Mouse (Mus musculus) naive thymus-derived CD4-positive, alpha-beta T cell, adult 2 months (primary cell): ENCODE measurements around the gene Taf1b.
A peak's percentile ranks its signal among the peaks of the same experiment; 100 is the strongest.
"Not testable (repeated sequence)": the region's sequence is repeated elsewhere in the genome, so short reads cannot be mapped to it uniquely, and the experiment has no call there.

Experiments
- DNase-seq: peaks from one replicate; pipeline ENCODE4 v3.0.0-alpha.2; 2011; ENCODE audit warnings: low read depth

Gene Taf1b

GRCm38 (mm10) chr12:24498150-24498840, at the start of gene Taf1b:
Gene Taf1b (plus strand): TSS chr12:24498359.
- peak; percentile 94 for DNase-seq

DNA sequence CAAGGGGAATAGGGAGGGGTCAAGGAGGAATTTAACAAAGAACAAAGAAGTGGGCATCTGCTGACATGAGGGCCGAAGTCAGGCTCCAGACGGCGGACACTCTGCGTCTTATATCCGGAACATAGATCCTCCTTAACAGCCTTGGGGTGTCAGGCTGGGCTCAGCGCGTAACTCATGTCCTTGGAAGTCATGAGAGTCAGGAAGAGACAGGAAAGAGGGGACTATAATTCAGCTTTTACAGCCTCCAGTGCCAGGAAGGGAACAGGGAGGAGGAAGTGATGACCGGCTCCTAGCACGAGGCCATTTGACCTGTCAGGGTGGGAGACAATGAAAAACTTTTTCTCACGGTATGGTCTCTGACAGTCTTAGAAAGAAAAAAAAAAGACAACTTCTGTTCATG, 37.8 kb upstream of the Taf1b start:
- DNase-seq: no peak

DNA sequence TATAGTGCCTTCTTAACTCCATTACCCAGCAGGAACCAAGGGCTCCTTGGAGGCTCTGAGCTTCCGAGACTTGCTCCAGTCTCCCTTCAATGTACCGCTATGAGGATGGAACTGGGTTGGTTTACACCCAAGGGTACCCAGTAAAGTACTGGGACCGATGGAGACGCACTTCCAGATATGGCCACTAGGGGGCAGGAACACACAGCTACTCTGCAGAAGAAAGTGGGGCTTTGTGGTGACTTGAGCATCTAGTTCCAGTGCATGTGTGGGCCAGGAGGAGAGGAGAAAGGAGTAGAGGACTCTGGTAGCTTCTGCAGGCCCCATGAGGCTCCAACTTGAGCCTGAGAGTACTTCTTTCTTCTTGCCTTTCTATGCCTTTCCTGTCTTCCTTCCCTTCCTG, 36.0 kb upstream of the Taf1b start:
- DNase-seq: peak; percentile 37

DNA sequence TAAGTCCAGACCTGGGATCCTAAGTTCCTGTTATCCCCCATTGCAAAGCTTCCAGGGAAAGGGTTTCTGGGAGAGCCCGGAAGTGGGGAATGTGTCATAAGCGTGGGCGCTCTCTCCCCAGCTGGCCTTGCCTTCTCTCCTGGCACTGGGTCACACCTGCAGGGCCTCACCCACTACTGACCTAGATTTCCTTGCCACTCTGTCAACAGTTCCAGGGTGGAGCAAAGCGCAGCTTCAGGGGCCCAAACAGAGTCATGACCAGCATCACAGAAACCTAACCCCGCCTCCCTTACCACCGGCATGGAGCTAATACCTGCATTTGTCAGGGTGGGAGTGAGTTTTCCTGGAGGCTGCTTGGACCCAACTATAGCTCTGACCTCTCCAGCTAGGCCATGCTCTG, 34.7 kb upstream of the Taf1b start:
- not testable (repeated sequence) for DNase-seq

GRCm38 (mm10) chr12:24468966-24469365, 29.2 kb upstream of the Taf1b start:
- DNase-seq: no peak

GRCm38 (mm10) chr12:24470943-24471342, 27.2 kb upstream of the Taf1b start:
- peak; percentile 76 for DNase-seq

GRCm38 (mm10) chr12:24473221-24473620, 24.9 kb upstream of the Taf1b start:
- no peak for DNase-seq

DNA sequence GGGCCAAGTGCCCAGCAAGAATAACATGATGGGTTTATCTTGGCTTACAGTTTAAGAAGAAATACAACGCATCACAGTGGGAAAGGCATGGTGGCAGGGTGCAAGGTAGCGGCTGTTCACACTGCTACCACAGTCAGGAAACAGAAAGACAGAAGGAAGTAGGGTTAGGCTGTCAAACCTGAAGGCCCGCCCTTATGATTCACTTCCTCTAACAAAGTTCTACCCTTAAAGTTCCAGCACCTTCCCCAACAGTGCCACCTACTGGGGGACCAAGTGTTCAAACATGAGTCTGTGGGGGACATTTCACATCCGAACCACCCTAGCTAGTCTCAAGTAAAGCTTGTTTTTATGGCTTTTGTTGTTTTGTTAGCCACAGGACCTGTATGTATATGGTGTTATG, 13.2 kb upstream of the Taf1b start:
- no peak for DNase-seq

GRCm38 (mm10) chr12:24486882-24487281, 11.3 kb upstream of the Taf1b start:
- DNase-seq: no peak

DNA sequence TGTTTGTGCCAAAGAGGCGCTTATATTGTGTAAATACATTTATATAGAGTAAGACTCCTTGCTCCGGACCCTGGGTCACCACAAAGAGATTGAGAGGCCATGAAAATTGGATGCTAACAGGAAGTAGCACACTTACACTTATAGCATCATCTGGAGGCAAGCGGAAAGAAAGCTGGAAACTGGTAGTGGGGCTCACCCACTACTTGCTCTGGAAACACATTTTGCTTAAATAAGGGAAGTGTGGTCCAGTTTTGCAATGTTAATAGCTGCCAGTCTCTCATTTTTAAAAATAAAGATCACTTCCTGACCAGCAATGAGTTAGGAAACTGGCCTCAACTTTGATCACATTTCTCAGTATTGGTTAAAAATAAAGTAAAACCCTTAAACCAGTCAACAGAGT, 5.7 kb upstream of the Taf1b start:
- not testable (repeated sequence) for DNase-seq

- peak; percentile 21 for DNase-seq
Observed at GRCm38 (mm10) chr12:24493011-24493410, 5.1 kb upstream of the Taf1b start.

GRCm38 (mm10) chr12:24493412-24493811, 4.7 kb upstream of the Taf1b start:
- DNase-seq: peak; percentile 47

DNA sequence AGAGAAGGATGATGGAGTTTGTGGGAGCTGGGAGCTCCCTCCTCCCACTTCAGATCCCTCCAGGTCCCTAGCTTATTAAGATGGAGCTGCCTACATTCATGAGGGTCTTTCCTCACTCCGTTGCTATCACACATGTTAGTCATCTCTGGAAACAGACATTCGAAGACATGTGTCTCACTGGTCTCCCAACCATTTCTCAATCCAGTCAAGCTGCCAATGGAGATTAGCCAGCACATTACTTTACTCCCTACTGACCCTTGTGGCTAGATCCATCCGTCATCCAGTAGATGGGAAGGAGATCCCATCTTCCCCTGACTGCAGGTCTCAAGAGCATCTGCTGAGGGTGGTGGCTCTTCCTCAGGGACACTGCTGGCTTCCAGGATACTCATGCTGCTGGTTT, 3.4 kb upstream of the Taf1b start:
- not testable (repeated sequence) for DNase-seq

GRCm38 (mm10) chr12:24498841-24499485, 804 bp downstream of the Taf1b start:
- DNase-seq: not testable (repeated sequence)

DNA sequence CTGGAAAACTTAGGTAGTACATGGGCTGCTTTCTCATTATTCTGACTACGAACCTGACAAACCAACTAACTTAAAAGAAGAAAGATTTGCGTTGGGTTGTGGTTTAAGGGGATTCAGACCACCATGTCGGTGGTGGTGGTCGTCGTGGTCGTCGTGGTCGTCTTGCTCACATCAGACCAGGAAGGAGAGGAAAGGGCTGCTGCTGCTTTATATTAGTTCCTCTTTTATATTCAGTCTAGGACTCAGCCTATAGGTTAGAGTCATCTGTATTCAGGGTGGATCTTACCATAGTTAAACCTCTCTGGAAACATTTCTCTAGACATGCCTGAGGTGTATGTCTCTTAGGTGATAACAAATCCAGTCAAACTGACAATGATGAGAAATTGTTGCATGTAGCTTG, 19.0 kb downstream of the Taf1b start:
- DNase-seq: no peak

DNA sequence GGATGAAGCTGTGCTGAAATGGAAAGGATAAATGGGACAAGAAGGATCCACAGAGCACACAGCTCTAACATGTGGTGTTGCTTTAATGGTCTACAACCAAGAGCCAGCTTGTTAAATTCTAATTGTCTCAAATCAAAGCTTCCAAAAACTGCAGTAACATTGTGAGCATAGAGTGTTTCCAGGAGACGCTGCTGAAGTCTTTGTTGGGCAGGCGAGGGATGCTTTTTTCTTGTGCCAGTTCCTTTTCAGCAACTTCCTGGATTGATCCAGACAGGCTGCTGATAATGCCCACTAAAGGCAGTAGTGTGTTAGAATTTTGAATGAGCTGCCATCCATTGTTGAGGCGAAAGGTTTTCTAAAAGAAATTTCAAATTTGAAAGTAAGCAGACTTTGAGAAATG, 22.9 kb downstream of the Taf1b start:
- no peak for DNase-seq

DNA sequence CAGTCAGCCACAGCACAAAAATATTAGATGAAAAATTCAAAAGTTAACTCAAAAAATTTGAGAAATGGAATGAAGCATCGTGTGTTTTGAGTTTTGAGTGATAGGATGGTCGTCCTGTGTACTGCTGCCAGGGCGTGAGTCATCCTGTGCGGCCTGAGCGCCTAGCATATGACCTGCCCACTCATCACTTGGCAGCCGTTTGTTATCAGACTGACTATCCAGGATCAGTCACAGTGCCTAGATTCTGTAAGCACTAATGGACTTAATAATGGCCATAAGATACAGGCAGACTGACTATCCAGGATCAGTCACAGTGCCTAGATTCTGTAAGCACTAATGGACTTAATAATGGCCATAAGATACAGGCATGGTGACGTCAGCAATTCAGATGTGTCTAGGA, 26.9 kb downstream of the Taf1b start:
- DNase-seq: not testable (repeated sequence)

- DNase-seq: no peak
Observed at GRCm38 (mm10) chr12:24536390-24536789, 38.2 kb downstream of the Taf1b start.

DNA sequence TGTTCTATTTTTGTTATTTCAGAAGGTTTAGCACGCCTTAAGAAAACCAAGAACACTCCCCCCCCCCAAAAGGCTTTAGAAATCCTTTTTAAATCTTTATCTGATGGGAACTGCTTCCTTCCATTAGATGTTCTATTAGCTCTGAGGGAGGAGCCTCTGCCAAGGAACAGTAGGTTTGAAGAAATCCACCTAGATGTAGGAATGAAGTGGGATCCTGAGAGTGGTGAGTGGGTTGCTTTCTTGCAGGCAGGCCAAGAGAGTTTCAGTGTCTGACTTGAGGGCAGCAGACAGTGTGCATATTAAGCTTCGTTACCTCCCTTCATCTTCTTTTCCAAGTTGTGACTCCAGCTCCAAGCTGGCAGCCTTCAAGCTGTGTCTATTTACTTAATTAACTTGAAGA, 39.0 kb downstream of the Taf1b start:
- no peak for DNase-seq

GRCm38 (mm10) chr12:24537965-24538364, 39.8 kb downstream of the Taf1b start:
- DNase-seq: no peak

GRCm38 (mm10) chr12:24541426-24542154, 43.4 kb downstream of the Taf1b start:
- DNase-seq: no peak

DNA sequence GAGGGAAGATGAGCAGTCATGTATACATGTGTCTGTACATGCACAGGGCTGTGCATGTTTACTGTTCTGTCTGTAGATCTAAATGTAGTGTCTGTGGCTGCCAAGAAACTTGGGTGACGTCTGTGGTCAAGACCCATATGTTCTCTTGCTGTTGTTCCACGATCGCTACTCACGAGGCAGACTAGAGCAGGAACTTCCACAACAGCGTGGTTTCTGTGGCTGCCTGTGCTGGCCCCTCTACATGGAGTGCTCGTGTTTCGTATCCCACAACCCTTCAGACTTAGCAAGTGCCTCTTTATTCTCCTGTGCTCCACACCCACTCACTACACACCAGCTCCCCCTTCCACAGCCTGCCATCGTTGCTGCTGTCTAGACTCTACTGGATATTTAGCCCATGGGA, 49.5 kb downstream of the Taf1b start:
- DNase-seq: no peak

DNA sequence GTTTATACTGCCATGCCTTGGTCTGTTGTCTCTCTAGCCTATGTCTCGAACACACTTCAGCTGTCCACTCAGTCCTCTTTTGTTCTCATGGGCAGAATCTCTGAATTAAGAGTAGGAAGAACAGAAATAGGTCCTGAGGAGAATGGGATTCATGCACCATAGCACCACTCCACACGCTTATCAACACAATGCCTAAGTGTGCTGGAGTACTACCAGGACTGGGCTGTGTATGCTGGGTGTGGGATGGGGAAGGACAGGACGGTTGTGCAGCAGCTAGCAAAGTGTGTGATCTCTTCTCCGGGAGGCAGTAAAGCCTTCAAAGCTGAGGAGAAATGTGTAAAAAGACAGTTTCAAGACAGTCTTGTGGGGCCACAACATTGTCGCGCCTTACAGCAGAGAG, 50.7 kb downstream of the Taf1b start:
- no peak for DNase-seq
